In the genomic region with DNA sequence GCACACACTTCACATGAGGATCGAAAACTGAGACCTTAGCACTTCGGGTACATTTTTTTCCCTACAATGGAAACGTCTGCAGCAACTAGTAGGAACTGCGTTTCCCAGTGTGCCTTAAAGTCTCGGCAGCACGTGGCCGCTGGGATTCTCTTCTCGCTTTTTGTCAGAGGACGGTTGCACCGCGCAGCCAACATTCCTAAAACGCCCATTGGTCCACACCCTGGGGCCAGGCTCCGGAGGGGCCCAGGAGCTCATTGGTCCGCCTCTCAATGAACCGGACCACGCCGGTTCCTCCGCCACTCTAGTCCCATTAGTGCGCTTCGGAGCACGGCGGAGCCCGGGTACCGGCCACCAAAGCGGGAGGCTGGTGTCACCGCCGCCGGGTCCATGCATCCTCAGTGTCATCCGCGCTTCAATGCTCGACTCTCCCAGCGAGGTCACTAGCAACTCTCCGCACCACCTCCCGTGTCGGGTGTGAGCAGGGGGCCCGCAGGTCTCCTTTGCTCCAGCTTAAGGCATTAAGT, we compare ENCODE assay signal across 8 mouse cellular contexts. TPM values are rescaled to one million over a fixed set of nuclear protein-coding genes. Genes with fewer than 3 reads are reported as not detected.
DNase-seq lines count a peak whose midpoint lies in the region; ATAC-seq and TF ChIP-seq lines count a peak whose summit lies in the region.

No protein-coding gene starts in this region.

- ATAC-seq in forebrain, embryonic 12.5 days (ENCODE audit: low FRiP score): peak; percentile 83
- peak; percentile 80 for ATAC-seq in heart, embryonic 16.5 days (replicated peaks; ENCODE audit: extremely low read depth, insufficient read depth, low FRiP score)
- ATAC-seq in liver, embryonic 14.5 days (ENCODE audit: insufficient read depth): peak; percentile 81
- ATAC-seq in stomach, postnatal 0 days (ENCODE audit: low FRiP score, low TSS enrichment): peak; percentile 90

- H3K4me2 ChIP-seq in forebrain, embryonic 12.5 days: peak overlapping the region; percentile 55
- H3K4me2 ChIP-seq in heart, embryonic 16.5 days (ENCODE audit: low read depth, low read length): peak overlapping the region; percentile 75
- peak overlapping the region; percentile 100 for H3K4me2 ChIP-seq in liver, embryonic 14.5 days (ENCODE audit: low read depth)
- peak overlapping the region; percentile 82 for H3K4me2 ChIP-seq in stomach, postnatal 0 days (replicated peaks; ENCODE audit: low read depth)

- peak overlapping the region; percentile 46 for H3K27ac ChIP-seq in ES-Bruce4 (ENCODE audit: insufficient read depth, low read length)
- H3K27ac ChIP-seq in forebrain, embryonic 12.5 days: peak overlapping the region; percentile 87
- peak overlapping the region; percentile 88 for H3K27ac ChIP-seq in heart, embryonic 16.5 days (ENCODE audit: low read length)
- H3K27ac ChIP-seq in liver, embryonic 14.5 days: peak overlapping the region; percentile 87
- peak overlapping the region; percentile 96 for H3K27ac ChIP-seq in stomach, postnatal 0 days (replicated peaks)

- no peaks in the 10 kb centered on the region for H3K4me1 ChIP-seq in ES-Bruce4 (ENCODE audit: control insufficient read depth, insufficient read depth, low read length)
- H3K4me1 ChIP-seq in forebrain, embryonic 12.5 days: peaks cover 31% of the 10 kb centered on the region
- peaks cover 24% of the 10 kb centered on the region for H3K4me1 ChIP-seq in heart, embryonic 16.5 days (ENCODE audit: control insufficient read depth, insufficient read depth, low read length)
- H3K4me1 ChIP-seq in liver, embryonic 14.5 days (replicated peaks; ENCODE audit: control insufficient read depth in 2 of 2, insufficient read depth in 2 of 2, low read length in 1 of 2): peaks cover 13 to 14% of the 10 kb centered on the region in 2 experiments
- H3K4me1 ChIP-seq in stomach, postnatal 0 days (replicated peaks; ENCODE audit: control insufficient read depth, insufficient read depth): peaks cover 4% of the 10 kb centered on the region; the same call in 1 of the 2 replicates

- H3K9me3 ChIP-seq in ES-Bruce4 (replicated peaks; ENCODE audit: control insufficient read depth, insufficient read depth, low read length, poor library complexity, severe bottlenecking): no peaks in the 10 kb centered on the region
- no peaks in the 10 kb centered on the region for H3K9me3 ChIP-seq in forebrain, embryonic 12.5 days
- H3K9me3 ChIP-seq in heart, embryonic 16.5 days (replicated peaks; ENCODE audit: control insufficient read depth, low read length): no peaks in the 10 kb centered on the region
- no peaks in the 10 kb centered on the region for H3K9me3 ChIP-seq in liver, embryonic 14.5 days (ENCODE audit: control insufficient read depth, low read length)
- no peaks in the 10 kb centered on the region for H3K9me3 ChIP-seq in stomach, postnatal 0 days (ENCODE audit: control insufficient read depth, low read length)

- WGBS in forebrain, embryonic 12.5 days: under 1% methylated on average over 36 of the region's 36 CpGs
- WGBS in heart, embryonic 16.5 days: under 1% methylated on average over 36 of the region's 36 CpGs
- WGBS in liver, embryonic 14.5 days (ENCODE audit: insufficient replicate concordance): under 1% methylated on average over 36 of the region's 36 CpGs
- under 1% methylated on average over 36 of the region's 36 CpGs for WGBS in stomach, postnatal 0 days

- H3K27me3 ChIP-seq in ES-Bruce4 (ENCODE audit: control insufficient read depth, insufficient read depth, low read length, poor library complexity, severe bottlenecking): no peaks in the 10 kb centered on the region
- H3K27me3 ChIP-seq in forebrain, embryonic 12.5 days: no peaks in the 10 kb centered on the region
- H3K27me3 ChIP-seq in heart, embryonic 16.5 days (ENCODE audit: control insufficient read depth, insufficient read depth, low read length): no peaks in the 10 kb centered on the region
- H3K27me3 ChIP-seq in liver, embryonic 14.5 days (ENCODE audit: control insufficient read depth, insufficient read depth, low read length): no peaks in the 10 kb centered on the region
- H3K27me3 ChIP-seq in stomach, postnatal 0 days (ENCODE audit: control insufficient read depth, insufficient read depth, low read length): no peaks in the 10 kb centered on the region

- peak overlapping the region; percentile 97 for H3K4me3 ChIP-seq in ES-Bruce4 (ENCODE audit: low read depth, low read length)
- H3K4me3 ChIP-seq in forebrain, embryonic 12.5 days (replicated peaks): peak overlapping the region; percentile 87
- peak overlapping the region; percentile 91 for H3K4me3 ChIP-seq in heart, embryonic 16.5 days (ENCODE audit: low read length)
- peak overlapping the region; percentile 75 to 92 for H3K4me3 ChIP-seq in liver, embryonic 14.5 days (ENCODE audit: insufficient read depth in 1 of 2, low read depth in 2 of 2, low read length in 2 of 2)
- H3K4me3 ChIP-seq in stomach, postnatal 0 days (ENCODE audit: low read depth, low read length): peak overlapping the region; percentile 94

- peak; percentile 80 for DNase-seq in c-Kit-positive CD71-positive TER-119-negative erythroid progenitor cells, embryonic 14.5 days (ENCODE audit: low read depth)
- peak; percentile 88 to 91 for DNase-seq in kidney, postnatal 36 days
- peak; percentile 83 to 88 (median 84) for DNase-seq in liver, embryonic 14.5 days (ENCODE audit: low read depth in 3 of 3, low spot score in 3 of 3)
- peak; percentile 87 for DNase-seq in neural tube, embryonic 10.5 days (ENCODE audit: extremely low spot score, low spot score)
- DNase-seq in stomach, postnatal 0 days (ENCODE audit: low spot score): peak; percentile 90

- H3K9ac ChIP-seq in ES-Bruce4 (ENCODE audit: low read depth, poor library complexity, severe bottlenecking): peak overlapping the region; percentile 97
- peak overlapping the region; percentile 93 for H3K9ac ChIP-seq in forebrain, embryonic 12.5 days
- peak overlapping the region; percentile 95 for H3K9ac ChIP-seq in heart, embryonic 16.5 days (ENCODE audit: low read length)
- peak overlapping the region; percentile 97 for H3K9ac ChIP-seq in liver, embryonic 14.5 days (replicated peaks)
- H3K9ac ChIP-seq in stomach, postnatal 0 days (ENCODE audit: low read length): peak overlapping the region; percentile 95

- peak; percentile 55 for TF ChIP-seq POLR2A in ES-Bruce4 (IDR thresholded peaks at IDR 0.05; ENCODE audit: insufficient read depth, low read length)

- H3K36me3 ChIP-seq in ES-Bruce4 (ENCODE audit: control insufficient read depth, insufficient read depth, low read length, poor library complexity, severe bottlenecking): peaks cover 11% of the 10 kb centered on the region
- peaks cover 4% of the 10 kb centered on the region; the same call in 1 of the 2 replicates for H3K36me3 ChIP-seq in forebrain, embryonic 12.5 days (replicated peaks)
- H3K36me3 ChIP-seq in heart, embryonic 16.5 days (ENCODE audit: control insufficient read depth, insufficient read depth): no peaks in the 10 kb centered on the region
- peaks cover 2% of the 10 kb centered on the region for H3K36me3 ChIP-seq in liver, embryonic 14.5 days (replicated peaks; ENCODE audit: control insufficient read depth, insufficient read depth, low read depth)
- no peaks in the 10 kb centered on the region for H3K36me3 ChIP-seq in stomach, postnatal 0 days (ENCODE audit: control insufficient read depth, insufficient read depth, low read length)

- TF ChIP-seq CTCF in ES-Bruce4 (IDR thresholded peaks at IDR 0.05; ENCODE audit: low read depth, low read length): no peak
- no peak for TF ChIP-seq CTCF in liver, embryonic 14.5 days (IDR thresholded peaks at IDR 0.05; ENCODE audit: low read depth)
- no peak for TF ChIP-seq CTCF in stomach, postnatal 0 days (IDR thresholded peaks at IDR 0.05; ENCODE audit: low read depth)

- TF ChIP-seq EP300 in ES-Bruce4 (IDR thresholded peaks at IDR 0.05; ENCODE audit: insufficient read depth, low read depth, low read length): no peak
- TF ChIP-seq EP300 in liver, embryonic 14.5 days (IDR thresholded peaks at IDR 0.05; ENCODE audit: low read depth): peak; percentile 38; the same call in 1 of the 2 replicates
- no peak for TF ChIP-seq EP300 in stomach, postnatal 0 days (optimal IDR thresholded peaks at IDR 0.05)

RNA-seq across cellular contexts. Expression of a gene that starts 1.3 kb away (rescaled TPM):
- 149 and 150 TPM in 2 replicates for polyA plus RNA-seq in ES-Bruce4 (2011; ENCODE audit: insufficient read depth, insufficient read length, low read depth, missing spikeins)
- polyA plus RNA-seq in forebrain, embryonic 12.5 days (2016; fragmentation: Nextera tagmentation; extraction: Ambion mirVana): 71.3 and 73.4 TPM in 2 replicates
- polyA plus RNA-seq in heart, embryonic 16.5 days (2015; fragmentation: Nextera tagmentation; extraction: Ambion mirVana): 31.3 and 35.4 TPM in 2 replicates
- 33.5 and 48.1 TPM in 2 replicates for polyA plus RNA-seq in liver, embryonic 14.5 days (2012; rRNA removed)
- 56.4 and 64.2 TPM in 2 replicates for polyA plus RNA-seq in liver, embryonic 14.5 days (2014; fragmentation: Nextera tagmentation; extraction: Ambion mirVana)
- polyA plus RNA-seq in stomach, postnatal 0 days (2015; fragmentation: Nextera tagmentation; extraction: Ambion mirVana): 46.9 and 48.0 TPM in 2 replicates

RNA-seq across cellular contexts. Expression of a gene that starts 38.7 kb away (rescaled TPM):
- polyA plus RNA-seq in ES-Bruce4 (2011; ENCODE audit: insufficient read depth, insufficient read length, low read depth, missing spikeins): 14.1 and 16.0 TPM in 2 replicates
- 12.5 and 12.9 TPM in 2 replicates for polyA plus RNA-seq in forebrain, embryonic 12.5 days (2016; fragmentation: Nextera tagmentation; extraction: Ambion mirVana)
- polyA plus RNA-seq in heart, embryonic 16.5 days (2015; fragmentation: Nextera tagmentation; extraction: Ambion mirVana): 6.5 and 7.0 TPM in 2 replicates
- polyA plus RNA-seq in liver, embryonic 14.5 days (2012; rRNA removed): 2.2 and 3.1 TPM in 2 replicates
- 3.0 and 3.1 TPM in 2 replicates for polyA plus RNA-seq in liver, embryonic 14.5 days (2014; fragmentation: Nextera tagmentation; extraction: Ambion mirVana)
- 4.2 and 4.4 TPM in 2 replicates for polyA plus RNA-seq in stomach, postnatal 0 days (2015; fragmentation: Nextera tagmentation; extraction: Ambion mirVana)

RNA-seq across cellular contexts. Expression of a gene that starts 42.8 kb away (rescaled TPM):
- polyA plus RNA-seq in ES-Bruce4 (2011; ENCODE audit: insufficient read depth, insufficient read length, low read depth, missing spikeins): 42.3 and 44.7 TPM in 2 replicates
- polyA plus RNA-seq in forebrain, embryonic 12.5 days (2016; fragmentation: Nextera tagmentation; extraction: Ambion mirVana): 131 and 135 TPM in 2 replicates
- 66.6 and 66.9 TPM in 2 replicates for polyA plus RNA-seq in heart, embryonic 16.5 days (2015; fragmentation: Nextera tagmentation; extraction: Ambion mirVana)
- 7.7 and 15.1 TPM in 2 replicates for polyA plus RNA-seq in liver, embryonic 14.5 days (2012; rRNA removed)
- polyA plus RNA-seq in liver, embryonic 14.5 days (2014; fragmentation: Nextera tagmentation; extraction: Ambion mirVana): 31.6 and 34.1 TPM in 2 replicates
- 54.6 and 54.9 TPM in 2 replicates for polyA plus RNA-seq in stomach, postnatal 0 days (2015; fragmentation: Nextera tagmentation; extraction: Ambion mirVana)

RNA-seq across cellular contexts. Expression of a gene that starts 53.9 kb away (rescaled TPM):
- polyA plus RNA-seq in ES-Bruce4 (2011; ENCODE audit: insufficient read depth, insufficient read length, low read depth, missing spikeins): 141 and 154 TPM in 2 replicates
- 70.2 and 72.9 TPM in 2 replicates for polyA plus RNA-seq in forebrain, embryonic 12.5 days (2016; fragmentation: Nextera tagmentation; extraction: Ambion mirVana)
- 42.9 and 44.7 TPM in 2 replicates for polyA plus RNA-seq in heart, embryonic 16.5 days (2015; fragmentation: Nextera tagmentation; extraction: Ambion mirVana)
- polyA plus RNA-seq in liver, embryonic 14.5 days (2012; rRNA removed): 7.3 and 16.8 TPM in 2 replicates
- 38.9 and 39.2 TPM in 2 replicates for polyA plus RNA-seq in liver, embryonic 14.5 days (2014; fragmentation: Nextera tagmentation; extraction: Ambion mirVana)
- polyA plus RNA-seq in stomach, postnatal 0 days (2015; fragmentation: Nextera tagmentation; extraction: Ambion mirVana): 31.5 and 33.6 TPM in 2 replicates

Comparison
In these comparisons a context has a peak if more than half of its experiments do, and no peak if none do; other contexts are left out.
1. Peak in every context shown above with its lines: DNase-seq, ATAC-seq, H3K4me3 ChIP-seq and H3K27ac ChIP-seq.
2. H3K27ac ChIP-seq: peak in every context shown above with its lines; median percentile 96 in stomach, postnatal 0 days; 88 in heart, embryonic 16.5 days; 87 in forebrain, embryonic 12.5 days; 87 in liver, embryonic 14.5 days; 46 in ES-Bruce4.